Comparison of ENCODE assay signal across 8 mouse cellular contexts in genomic region chr11:119990658-119991337, GRCm38 (mm10). TPM values are rescaled to one million over a fixed set of nuclear protein-coding genes. Genes with fewer than 3 reads are reported as not detected.
DNase-seq lines count a peak whose midpoint lies in the region; ATAC-seq lines count a peak whose summit lies in the region.

No protein-coding gene starts in this region.

- H3K27me3 ChIP-seq in embryonic facial prominence, embryonic 13.5 days: no peaks in the 10 kb centered on the region
- H3K27me3 ChIP-seq in intestine, embryonic 16.5 days (replicated peaks; ENCODE audit: control insufficient read depth, insufficient read depth, low read length): no peaks in the 10 kb centered on the region
- H3K27me3 ChIP-seq in midbrain, embryonic 15.5 days (replicated peaks): no peaks in the 10 kb centered on the region

- 0 out of 2 replicates have a peak overlapping the region, but pooled peaks have one; percentile 16 for H3K9ac ChIP-seq in embryonic facial prominence, embryonic 13.5 days
- 0 out of 2 replicates have a peak overlapping the region, but pooled peaks have one; percentile 38 for H3K9ac ChIP-seq in intestine, embryonic 16.5 days (ENCODE audit: low read depth, low read length)
- no peak overlapping the region for H3K9ac ChIP-seq in midbrain, embryonic 15.5 days

- peak; percentile 33 for ATAC-seq in embryonic facial prominence, embryonic 13.5 days (ENCODE audit: insufficient number of reproducible peaks, insufficient read depth, low FRiP score, low TSS enrichment, low read depth)
- ATAC-seq in intestine, embryonic 16.5 days: peak; percentile 52
- ATAC-seq in midbrain, embryonic 15.5 days (replicated peaks): no peak; the same call in 1 of the 2 replicates

- peaks cover 25% of the 10 kb centered on the region for H3K36me3 ChIP-seq in embryonic facial prominence, embryonic 13.5 days
- no peaks in the 10 kb centered on the region for H3K36me3 ChIP-seq in intestine, embryonic 16.5 days (ENCODE audit: control insufficient read depth, insufficient read depth, low read length)
- H3K36me3 ChIP-seq in midbrain, embryonic 15.5 days (replicated peaks): no peaks in the 10 kb centered on the region

- intact Hi-C loops in gastrocnemius, postnatal 14 days (cut with DNase I; ENCODE audit: low total_unique reads): loop anchor here (5.0 kb wide), 2 partner anchors 53 to 83 kb away; no protein-coding TSS in a partner anchor

- no peak overlapping the region for H3K4me3 ChIP-seq in embryonic facial prominence, embryonic 13.5 days
- no peak overlapping the region for H3K4me3 ChIP-seq in intestine, embryonic 16.5 days (ENCODE audit: low read length)
- H3K4me3 ChIP-seq in midbrain, embryonic 15.5 days: no peak overlapping the region

- peak; percentile 41 for DNase-seq in kidney, adult 9 months
- DNase-seq in kidney, postnatal 36 days: no peak
- no peak for DNase-seq in layer of hippocampus, adult 9-11 months
- no peak for DNase-seq in gastrocnemius, postnatal 14 days
- no peak for DNase-seq in embryo, embryonic 11 days

- peak overlapping the region; percentile 44 for H3K4me2 ChIP-seq in embryonic facial prominence, embryonic 13.5 days
- H3K4me2 ChIP-seq in intestine, embryonic 16.5 days (ENCODE audit: low read depth, low read length): no peak overlapping the region; the same call in 1 of the 2 replicates
- peak overlapping the region; percentile 29 for H3K4me2 ChIP-seq in midbrain, embryonic 15.5 days

- WGBS in embryonic facial prominence, embryonic 13.5 days: 47% methylated on average over 10 of the region's 10 CpGs
- WGBS in intestine, embryonic 16.5 days: 46% methylated on average over 10 of the region's 10 CpGs
- WGBS in midbrain, embryonic 15.5 days: 52% methylated on average over 10 of the region's 10 CpGs

- peaks cover 36% of the 10 kb centered on the region for H3K4me1 ChIP-seq in embryonic facial prominence, embryonic 13.5 days
- peaks cover 24% of the 10 kb centered on the region for H3K4me1 ChIP-seq in intestine, embryonic 16.5 days (ENCODE audit: control insufficient read depth, insufficient read depth, low read length)
- H3K4me1 ChIP-seq in midbrain, embryonic 15.5 days: peaks cover 26% of the 10 kb centered on the region

- no peaks in the 10 kb centered on the region for H3K9me3 ChIP-seq in embryonic facial prominence, embryonic 13.5 days
- no peaks in the 10 kb centered on the region for H3K9me3 ChIP-seq in intestine, embryonic 16.5 days (ENCODE audit: control insufficient read depth, low read length)
- no peaks in the 10 kb centered on the region for H3K9me3 ChIP-seq in midbrain, embryonic 15.5 days

- peak overlapping the region; percentile 63; the same call in 1 of the 2 replicates for H3K27ac ChIP-seq in embryonic facial prominence, embryonic 13.5 days
- H3K27ac ChIP-seq in intestine, embryonic 16.5 days (ENCODE audit: low read length): peak overlapping the region; percentile 49
- no peak overlapping the region for H3K27ac ChIP-seq in midbrain, embryonic 15.5 days

RNA-seq across cellular contexts. Expression of gene Baiap2, which starts 48.2 kb away (rescaled TPM):
- polyA plus RNA-seq in embryonic facial prominence, embryonic 13.5 days (2015; fragmentation: Nextera tagmentation; extraction: Ambion mirVana): 17.5 and 20.0 TPM in 2 replicates
- 10.1 and 11.8 TPM in 2 replicates for polyA plus RNA-seq in intestine, embryonic 16.5 days (2015; fragmentation: Nextera tagmentation; extraction: Ambion mirVana)
- 15.5 and 16.3 TPM in 2 replicates for polyA plus RNA-seq in midbrain, embryonic 15.5 days (2015; fragmentation: Nextera tagmentation; extraction: Ambion mirVana)
- total RNA-seq in gastrocnemius, postnatal 14 days (2021): 1 to 10 TPM; 3.4 to 3.9 TPM

RNA-seq across cellular contexts. Expression of gene Aatk, which starts 56.2 kb away (rescaled TPM):
- polyA plus RNA-seq in embryonic facial prominence, embryonic 13.5 days (2015; fragmentation: Nextera tagmentation; extraction: Ambion mirVana): 3.6 and 3.7 TPM in 2 replicates
- polyA plus RNA-seq in intestine, embryonic 16.5 days (2015; fragmentation: Nextera tagmentation; extraction: Ambion mirVana): 1.7 and 2.3 TPM in 2 replicates
- 45.3 and 45.5 TPM in 2 replicates for polyA plus RNA-seq in midbrain, embryonic 15.5 days (2015; fragmentation: Nextera tagmentation; extraction: Ambion mirVana)
- total RNA-seq in gastrocnemius, postnatal 14 days (2021): 10 to 100 TPM in 1 of 2 experiments, 1 to 10 TPM in 1; 9.4 to 17.0 TPM
